Mouse (Mus musculus) olfactory bulb, adult 2 months (tissue): ENCODE data around the gene Gse1.

Experiments used
- CTCF ChIP-seq: fragments of 200-500 bp; IDR thresholded peaks from 2 replicates; pipeline ENCODE4 v1.5.1; 2012; ENCODE audit warnings: low read depth, mild to moderate bottlenecking, low read length, moderate library complexity; ENCODE audit not compliant: insufficient read depth
- POLR2A ChIP-seq: fragments of 200-500 bp; IDR thresholded peaks from 2 replicates; pipeline ENCODE4 v1.6.1; 2012; ENCODE audit warnings: mild to moderate bottlenecking, low read depth, low read length, moderate library complexity; ENCODE audit not compliant: insufficient read depth

DNA sequence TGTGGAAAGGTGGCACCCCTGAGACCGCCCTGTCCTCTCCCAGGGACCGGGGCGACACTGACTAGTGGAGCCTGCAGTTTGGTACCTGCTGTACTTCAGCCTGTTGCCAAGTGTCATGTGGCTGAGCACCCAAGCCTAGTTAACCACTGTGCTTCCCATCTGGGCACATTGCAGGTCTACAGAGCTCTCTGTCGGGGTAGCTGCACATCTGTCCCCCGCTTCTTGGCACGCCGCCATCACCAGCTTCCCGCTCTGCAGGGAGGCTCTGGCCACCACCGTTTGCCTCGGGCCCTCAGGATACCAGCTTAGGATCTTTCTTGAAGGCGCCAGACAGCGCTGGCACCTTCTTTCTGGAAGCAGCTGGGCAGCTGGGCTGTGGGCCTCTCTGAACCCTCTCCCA lies 6.2 kb downstream of the Gse1 start:
- no peak for TF ChIP-seq POLR2A
- TF ChIP-seq CTCF, result no peak
